Mouse (Mus musculus) heart, embryonic 15.5 days (tissue): ENCODE measurements around the gene Fam168a. TPM values are rescaled to one million over a fixed set of nuclear protein-coding genes. Genes with fewer than 3 reads are reported as not detected.

Source experiments
- ATAC-seq: fragments of 200-750 bp; cut with Nextera tagmentation; replicated peaks from 2 replicates; pipeline ENCODE4 v1.8.0; 2017; ENCODE audit warnings: low read depth, moderate TSS enrichment; ENCODE audit not compliant: insufficient number of reproducible peaks, insufficient read depth, low FRiP score
- H3K27ac ChIP-seq: fragments of 300-500 bp; sonication (generic); 2 replicates; pipeline ENCODE4 v1.5.1; 2015; ENCODE audit warnings: mild to moderate bottlenecking, inconsistent platforms
- H3K27me3 ChIP-seq: fragments of 300-500 bp; sonication (generic); 2 replicates; pipeline ENCODE4 v1.6.1; 2015; ENCODE audit warnings: inconsistent platforms
- H3K36me3 ChIP-seq: fragments of 300-500 bp; sonication (generic); 2 replicates; pipeline ENCODE4 v1.6.1; 2015; ENCODE audit warnings: mild to moderate bottlenecking, inconsistent platforms
- H3K4me1 ChIP-seq: fragments of 300-500 bp; sonication (generic); replicated peaks from 2 replicates; pipeline ENCODE4 v1.6.1; 2015; ENCODE audit warnings: inconsistent platforms
- H3K4me2 ChIP-seq: fragments of 300-500 bp; sonication (generic); 2 replicates; pipeline ENCODE4 v1.6.1; 2015; ENCODE audit warnings: inconsistent platforms, mild to moderate bottlenecking, moderate library complexity
- H3K4me3 ChIP-seq: fragments of 300-500 bp; sonication (generic); 2 replicates; pipeline ENCODE4 v1.5.1; 2015; ENCODE audit warnings: mild to moderate bottlenecking, inconsistent platforms
- H3K9ac ChIP-seq: fragments of 300-500 bp; sonication (generic); 2 replicates; pipeline ENCODE4 v1.6.1; 2015; ENCODE audit warnings: mild to moderate bottlenecking, inconsistent platforms
- H3K9me3 ChIP-seq: fragments of 300-500 bp; sonication (generic); replicated peaks from 2 replicates; pipeline ENCODE4 v1.6.1; 2016; ENCODE audit warnings: inconsistent platforms
- WGBS: fragments of 180-500 bp; shearing (Covaris S2); methylation state at CpG from one replicate; pipeline ENCODE4 v1.1.7; 2015; ENCODE audit warnings: mixed read lengths; 5-methylcytosine and 5-hydroxymethylcytosine counted together
- microRNA-seq: library from miRNA; unstranded; fragments of <30 nt; microRNA quantifications from one replicate; pipeline ENCODE4, GENCODE M21; 2016
- polyA plus RNA-seq: library from polyadenylated mRNA; unstranded; fragments of >200 nt; fragmentation: Nextera tagmentation; extraction: Ambion mirVana; gene quantifications from 2 replicates; pipeline ENCODE4 v1.2.1, GENCODE M21; 2015

Fam168a gene
- polyA plus RNA-seq, 1 experiment from 2014 or later = 28.3 TPM

DNA sequence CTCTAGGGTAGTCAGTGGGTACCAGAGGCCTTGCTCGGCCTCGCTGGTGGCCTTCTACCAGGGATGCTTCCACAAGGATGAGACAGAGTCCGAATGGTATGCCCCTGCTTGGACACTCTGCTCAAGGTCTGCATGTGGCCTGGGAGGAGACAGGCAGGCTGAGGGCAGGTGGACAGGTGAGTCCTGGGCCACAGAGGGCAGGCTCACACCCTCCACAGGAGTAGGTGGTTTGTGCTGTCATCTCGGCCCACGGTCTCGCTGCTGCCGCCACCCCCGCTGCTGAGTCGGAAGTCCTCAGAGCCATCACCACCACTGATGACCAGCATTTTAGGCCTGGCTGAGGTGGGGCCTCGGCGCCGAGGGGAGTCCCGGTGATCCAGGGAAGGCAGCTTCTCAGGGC, 166.8 kb downstream of the Fam168a start:
- Histone ChIP-seq H3K36me3 (peaks cover 32% of the 10 kb centered on the region), H3K4me2 (no peak overlapping the region), H3K9ac (no peak overlapping the region), H3K4me1 (peaks cover 36% of the 10 kb centered on the region), H3K27me3 (no peaks in the 10 kb centered on the region), H3K4me3 (no peak overlapping the region), H3K27ac (no peak overlapping the region), H3K9me3 (no peaks in the 10 kb centered on the region)
- 87% methylated on average over 13 of the region's 13 CpGs for WGBS
- no peak for ATAC-seq

DNA sequence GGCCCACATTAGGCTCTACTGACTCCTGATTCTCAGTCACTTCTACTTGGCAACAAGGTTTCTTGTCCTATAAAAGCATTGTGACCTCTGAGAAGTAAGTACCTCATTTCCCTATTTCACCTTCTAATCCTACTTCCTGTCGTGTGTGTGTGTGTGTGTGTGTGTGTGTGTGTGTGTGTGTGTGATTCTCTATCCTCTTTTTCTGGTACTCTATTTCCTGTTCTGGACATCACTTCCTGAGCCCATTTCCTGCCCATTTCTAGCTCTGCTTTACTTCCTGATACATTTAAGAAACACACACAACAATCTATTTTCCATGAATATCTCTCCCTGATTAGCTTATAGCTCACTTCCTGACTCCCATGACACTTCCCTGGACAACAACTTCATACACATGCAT, 169.4 kb downstream of the Fam168a start:
- Histone ChIP-seq H3K4me2 (no peak overlapping the region), H3K4me1 (peaks cover 25% of the 10 kb centered on the region), H3K9ac (no peak overlapping the region), H3K27me3 (no peaks in the 10 kb centered on the region), H3K9me3 (no peaks in the 10 kb centered on the region), H3K27ac (peak overlapping the region; percentile 76), H3K36me3 (peaks cover 57% of the 10 kb centered on the region), H3K4me3 (no peak overlapping the region)
- WGBS = 69% methylated on average over 1 of the region's 1 CpGs
- ATAC-seq = no peak

DNA sequence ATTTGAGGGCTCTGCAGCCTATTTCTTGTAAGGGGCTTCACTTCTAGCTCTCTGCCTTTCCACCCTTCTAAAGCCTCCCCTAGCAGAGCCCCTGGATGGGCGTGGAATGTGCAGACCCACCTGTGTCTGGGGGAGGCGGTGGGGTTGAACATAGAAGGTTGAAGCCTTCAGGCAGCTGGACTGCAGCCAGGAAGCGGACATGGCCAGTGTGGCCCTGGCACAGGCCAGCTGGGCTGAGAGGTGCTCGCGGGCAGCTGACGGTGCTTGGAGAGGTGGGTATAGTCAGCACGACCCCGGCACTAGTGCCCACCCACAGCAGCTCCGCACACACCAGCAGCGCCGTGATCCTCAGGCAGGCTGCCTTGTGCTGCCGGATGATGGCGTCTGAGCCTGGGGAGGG, 169.9 kb downstream of the Fam168a start:
- ATAC-seq = no peak
- H3K36me3 ChIP-seq = peaks cover 62% of the 10 kb centered on the region
- 75% methylated on average over 13 of the region's 13 CpGs for WGBS
- H3K4me3 ChIP-seq = no peak overlapping the region
- no peak overlapping the region for H3K4me2 ChIP-seq
- no peaks in the 10 kb centered on the region for H3K9me3 ChIP-seq
- H3K4me1 ChIP-seq = peaks cover 25% of the 10 kb centered on the region
- H3K27ac ChIP-seq = peak overlapping the region; percentile 76
- no peaks in the 10 kb centered on the region for H3K27me3 ChIP-seq
- no peak overlapping the region for H3K9ac ChIP-seq

DNA sequence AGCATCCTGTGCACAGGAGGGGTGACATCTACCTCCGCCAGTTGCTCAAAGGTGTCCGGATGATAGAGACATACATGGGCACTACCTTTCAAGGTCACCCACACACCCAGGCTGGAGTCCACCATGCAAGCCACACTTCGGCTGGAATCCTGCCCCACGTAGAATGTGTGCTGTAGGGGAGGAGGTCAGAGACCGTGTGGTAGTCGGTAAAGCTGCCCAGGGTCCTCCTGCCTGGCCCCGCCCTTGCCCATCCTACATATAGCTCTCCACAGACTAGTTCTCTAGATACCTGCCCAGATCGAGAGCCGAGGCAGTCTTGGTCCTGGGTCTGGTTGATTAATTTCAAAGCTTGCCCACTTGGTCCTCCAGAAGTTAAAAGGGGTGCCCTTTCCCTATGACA, 170.3 kb downstream of the Fam168a start:
- Histone ChIP-seq H3K9ac (no peak overlapping the region), H3K4me1 (peaks cover 20% of the 10 kb centered on the region), H3K9me3 (no peaks in the 10 kb centered on the region), H3K27ac (peak overlapping the region; percentile 76; the same call in 1 of the 2 replicates), H3K4me2 (no peak overlapping the region), H3K36me3 (peaks cover 63% of the 10 kb centered on the region), H3K4me3 (no peak overlapping the region), H3K27me3 (no peaks in the 10 kb centered on the region)
- 80% methylated on average over 9 of the region's 9 CpGs for WGBS
- ATAC-seq = no peak

DNA sequence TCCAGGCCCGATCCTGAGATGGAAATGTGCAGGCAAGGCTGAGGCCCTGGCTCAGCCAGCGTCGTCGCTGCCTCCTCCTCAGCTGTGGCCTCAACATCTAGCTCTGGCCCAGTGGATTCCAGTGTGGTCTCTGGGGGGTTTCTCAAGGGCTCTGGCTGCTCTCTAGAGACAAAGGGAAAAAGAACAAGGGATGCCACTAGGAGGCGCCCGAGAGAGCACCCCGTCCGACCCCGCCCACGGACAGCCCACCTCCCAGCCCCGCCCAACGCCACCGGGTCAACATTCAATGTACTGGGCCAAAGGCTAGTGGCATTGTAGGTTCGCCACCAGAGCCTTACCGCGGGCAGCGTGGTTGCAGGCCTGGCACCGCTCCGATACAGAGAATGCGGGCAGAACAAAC, 173.2 kb downstream of the Fam168a start:
- no peak overlapping the region for H3K9ac ChIP-seq
- ATAC-seq = no peak
- H3K27me3 ChIP-seq = no peaks in the 10 kb centered on the region
- peaks cover 12% of the 10 kb centered on the region; the same call in 1 of the 2 replicates for H3K4me1 ChIP-seq
- 25% methylated on average over 20 of the region's 20 CpGs for WGBS
- H3K9me3 ChIP-seq = no peaks in the 10 kb centered on the region
- H3K4me3 ChIP-seq = no peak overlapping the region
- H3K27ac ChIP-seq = no peak overlapping the region
- H3K4me2 ChIP-seq = no peak overlapping the region
- H3K36me3 ChIP-seq = peaks cover 77% of the 10 kb centered on the region

DNA sequence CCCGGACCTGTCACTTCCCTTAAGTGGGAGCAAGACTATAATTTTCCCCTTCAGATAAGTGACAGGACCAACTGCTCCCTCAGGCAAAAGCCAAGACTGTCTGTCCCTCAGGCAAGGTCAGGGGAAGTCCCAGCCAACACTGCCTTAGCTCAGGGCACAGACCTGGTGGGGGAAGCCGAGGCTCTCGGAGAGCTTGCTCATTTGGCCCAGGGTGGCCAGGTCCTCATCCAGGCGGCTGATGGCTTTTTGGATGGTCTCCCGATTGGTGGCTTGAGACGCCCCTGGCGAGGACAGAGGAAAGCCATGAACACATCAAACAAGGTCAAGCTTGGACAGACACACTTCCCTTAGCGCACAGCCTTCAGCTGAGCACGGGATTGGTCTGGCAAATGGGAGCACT, 175.1 kb downstream of the Fam168a start:
- no peak for ATAC-seq
- Histone ChIP-seq H3K4me2 (no peak overlapping the region), H3K4me1 (0 out of 2 replicates have a peak, but pooled peaks cover 6% of the 10 kb centered on the region), H3K27ac (no peak overlapping the region), H3K9me3 (no peaks in the 10 kb centered on the region), H3K9ac (no peak overlapping the region), H3K36me3 (peaks cover 84% of the 10 kb centered on the region), H3K27me3 (no peaks in the 10 kb centered on the region), H3K4me3 (no peak overlapping the region)
- 82% methylated on average over 9 of the region's 9 CpGs for WGBS

DNA sequence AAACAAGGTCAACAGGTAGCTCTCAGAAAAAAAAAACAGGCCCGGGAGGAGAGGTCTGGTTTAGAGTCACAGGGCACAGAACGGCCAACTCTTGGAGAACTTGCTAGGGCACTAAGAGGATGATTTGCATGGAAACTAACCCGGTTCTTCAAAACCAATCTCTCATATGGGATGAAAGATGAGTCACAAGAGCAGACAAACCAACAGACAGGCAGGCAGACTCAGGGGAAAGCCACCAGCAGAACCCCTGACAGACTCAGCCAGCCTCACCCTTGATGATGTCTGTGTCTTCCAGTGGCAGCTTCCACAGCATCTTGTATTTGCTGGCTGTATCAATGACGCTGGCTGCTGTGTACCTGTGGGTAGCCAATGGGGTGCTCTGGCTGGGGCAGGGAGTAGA, 175.5 kb downstream of the Fam168a start:
- H3K36me3 ChIP-seq = peaks cover 83% of the 10 kb centered on the region
- ATAC-seq = no peak
- H3K4me1 ChIP-seq = 0 out of 2 replicates have a peak, but pooled peaks cover 4% of the 10 kb centered on the region
- no peak overlapping the region for H3K4me3 ChIP-seq
- WGBS = 91% methylated on average over 4 of the region's 4 CpGs
- H3K27me3 ChIP-seq = no peaks in the 10 kb centered on the region
- no peak overlapping the region for H3K4me2 ChIP-seq
- H3K9ac ChIP-seq = no peak overlapping the region
- no peak overlapping the region for H3K27ac ChIP-seq
- no peaks in the 10 kb centered on the region for H3K9me3 ChIP-seq

DNA sequence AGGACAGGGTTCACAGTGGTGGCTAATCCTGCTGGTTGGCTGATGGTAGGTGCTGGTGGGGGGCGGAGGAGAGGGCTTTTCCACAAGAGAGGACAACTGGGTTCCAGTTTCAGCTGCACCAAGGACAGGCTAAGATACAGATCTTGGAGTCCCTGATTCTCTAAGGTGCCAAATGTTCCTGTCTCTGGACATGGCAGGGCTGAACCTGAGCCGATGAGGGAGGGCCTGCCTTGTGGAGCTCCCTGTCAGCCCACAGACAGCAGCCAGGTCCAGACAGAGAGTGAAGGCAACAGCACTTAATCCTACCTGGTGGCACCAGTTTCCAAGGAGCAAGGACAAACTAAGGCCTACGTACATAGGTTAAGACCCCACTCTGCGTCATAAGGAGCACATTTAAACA, 178.0 kb downstream of the Fam168a start:
- no peak for ATAC-seq
- H3K36me3 ChIP-seq = peaks cover 67% of the 10 kb centered on the region
- H3K27ac ChIP-seq = no peak overlapping the region
- WGBS = 86% methylated on average over 4 of the region's 4 CpGs
- no peak overlapping the region for H3K4me3 ChIP-seq
- H3K9ac ChIP-seq = no peak overlapping the region
- no peaks in the 10 kb centered on the region for H3K9me3 ChIP-seq
- H3K4me1 ChIP-seq = 0 out of 2 replicates have a peak, but pooled peaks cover 3% of the 10 kb centered on the region
- H3K4me2 ChIP-seq = no peak overlapping the region
- no peaks in the 10 kb centered on the region for H3K27me3 ChIP-seq

DNA sequence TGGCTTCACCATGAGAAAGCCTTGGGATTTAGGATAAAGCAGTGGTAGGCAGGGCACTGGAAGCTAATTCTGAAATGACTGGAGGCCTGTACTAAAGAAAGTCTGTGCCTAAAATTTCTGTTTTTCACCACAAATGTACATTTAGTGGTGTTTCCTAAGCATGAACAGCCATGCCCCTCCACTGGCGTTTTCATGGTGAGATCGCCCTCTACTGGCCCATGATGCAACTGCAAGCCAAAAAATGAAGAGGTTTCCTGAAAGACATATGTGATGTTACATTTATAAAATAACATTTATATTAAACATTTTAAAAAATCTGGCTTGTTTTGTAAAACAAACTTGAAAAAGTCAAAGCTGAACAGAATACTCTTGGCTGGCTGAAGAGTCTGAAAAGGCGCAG, 180.1 kb downstream of the Fam168a start:
- Histone ChIP-seq H3K4me3 (no peak overlapping the region), H3K9me3 (no peaks in the 10 kb centered on the region), H3K9ac (no peak overlapping the region), H3K27me3 (no peaks in the 10 kb centered on the region), H3K4me2 (no peak overlapping the region), H3K36me3 (peaks cover 56% of the 10 kb centered on the region), H3K4me1 (no peaks in the 10 kb centered on the region), H3K27ac (no peak overlapping the region)
- whole genome bisulfite sequencing = 32% methylated on average over 3 of the region's 3 CpGs
- ATAC-seq = no peak

Small RNAs within 50 kb of the gene (microRNA-seq; reads per million reads assigned to microRNA genes)
- gene Mir3102 = 136 reads per million, percentile 54 among the genes with 10 or more reads in this experiment

Other genes with a start within 250 kb of the Fam168a start
- gene Ucp3, start 233.6 kb upstream of the Fam168a start, polyA plus RNA-seq = 0.11 and 0.29 TPM in 2 replicates
- gene Ucp2, start 213.3 kb upstream of the Fam168a start, polyA plus RNA-seq = 109 and 179 TPM in 2 replicates
- 0.18 and 0.70 TPM in 2 replicates for gene Dnajb13, start 191.7 kb upstream of the Fam168a start, polyA plus RNA-seq
- gene Coa4, start 169.6 kb upstream of the Fam168a start, polyA plus RNA-seq = 20.3 and 21.1 TPM in 2 replicates
- 85.1 and 85.5 TPM in 2 replicates for gene Rab6a, start 99.2 kb upstream of the Fam168a start, polyA plus RNA-seq
- 72.2 and 89.3 TPM in 2 replicates for gene Mrpl48, start 98.3 kb upstream of the Fam168a start, polyA plus RNA-seq
- 1.7 and 4.7 TPM in 2 replicates for gene Plekhb1, start 44.2 kb upstream of the Fam168a start, polyA plus RNA-seq
- gene Relt, start 156.8 kb downstream of the Fam168a start, polyA plus RNA-seq = 2.5 and 4.9 TPM in 2 replicates
- gene Arhgef17, start 225.5 kb downstream of the Fam168a start, polyA plus RNA-seq = 4.1 and 6.6 TPM in 2 replicates